In the genomic region with DNA sequence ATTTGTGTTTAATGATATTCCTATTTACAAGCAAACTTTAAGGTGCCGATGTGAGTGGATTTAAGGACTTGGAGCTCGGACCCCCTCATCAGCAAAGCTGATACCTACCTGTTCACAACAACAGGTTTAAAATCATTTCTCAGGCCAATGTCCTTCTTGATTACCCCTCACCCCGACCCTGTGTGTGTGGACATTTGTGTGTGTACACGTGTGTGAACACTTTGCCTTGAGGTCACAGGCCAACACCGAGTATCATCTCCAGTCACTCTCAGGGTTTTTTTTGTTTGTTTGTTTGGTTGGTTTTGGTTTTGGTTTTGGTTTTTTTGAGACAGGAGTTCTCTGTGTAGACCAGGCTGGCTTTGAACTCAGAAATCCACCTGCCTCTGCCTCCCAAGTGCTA, we compare ENCODE assay signal across 16 mouse cellular contexts.
DNase-seq lines count a peak whose midpoint lies in the region; ATAC-seq and TF ChIP-seq lines count a peak whose summit lies in the region.
"Had no signal": no experiment of that assay in that cellular context is flagged by ENCODE, and none has a peak within 500 bp of the region (broad histone marks: within the 10 kb centered on the region; RNA-seq: fewer than 3 reads in every experiment).

No protein-coding gene starts in this region.

- H3K79me2 ChIP-seq in liver, adult 2 months (ENCODE audit: control insufficient read depth, insufficient read depth, low read length): peaks cover 13% of the 10 kb centered on the region; the same call in 1 of the 2 replicates

- no peak overlapping the region for H3K4me3 ChIP-seq in heart, embryonic 15.5 days
- no peak overlapping the region for H3K4me3 ChIP-seq in liver, adult 2 months (ENCODE audit: insufficient read depth, low read depth, low read length)
- no peak overlapping the region for H3K4me3 ChIP-seq in liver, embryonic 12.5 days
- H3K4me3 ChIP-seq in embryonic facial prominence, embryonic 13.5 days: no peak overlapping the region
- no peak overlapping the region for H3K4me3 ChIP-seq in stomach, embryonic 15.5 days (replicated peaks)
- H3K4me3 ChIP-seq in midbrain, embryonic 10.5 days: no peak overlapping the region
- H3K4me3 ChIP-seq: forebrain, embryonic 13.5 days; neural tube, embryonic 13.5 days had no signal

- H3K4me1 ChIP-seq in heart, embryonic 15.5 days (replicated peaks): peaks cover 31% of the 10 kb centered on the region
- peaks cover 21% of the 10 kb centered on the region for H3K4me1 ChIP-seq in liver, adult 2 months (ENCODE audit: control insufficient read depth, insufficient read depth, low read length)
- peaks cover 57% of the 10 kb centered on the region for H3K4me1 ChIP-seq in liver, embryonic 12.5 days
- H3K4me1 ChIP-seq in embryonic facial prominence, embryonic 13.5 days: peaks cover 54% of the 10 kb centered on the region
- H3K4me1 ChIP-seq in stomach, embryonic 15.5 days: peaks cover 30% of the 10 kb centered on the region
- peaks cover 50% of the 10 kb centered on the region for H3K4me1 ChIP-seq in midbrain, embryonic 10.5 days

- no peak overlapping the region for H3K9ac ChIP-seq in heart, embryonic 15.5 days
- H3K9ac ChIP-seq in liver, adult 2 months (ENCODE audit: low read depth, low read length): no peak overlapping the region
- no peak overlapping the region for H3K9ac ChIP-seq in liver, embryonic 12.5 days
- H3K9ac ChIP-seq in embryonic facial prominence, embryonic 13.5 days: no peak overlapping the region
- no peak overlapping the region for H3K9ac ChIP-seq in stomach, embryonic 15.5 days
- H3K9ac ChIP-seq: forebrain, embryonic 13.5 days; liver, embryonic 14.5 days; neural tube, embryonic 13.5 days had no signal

- no peaks in the 10 kb centered on the region for H3K27me3 ChIP-seq in heart, embryonic 15.5 days
- H3K27me3 ChIP-seq in liver, adult 2 months (ENCODE audit: control insufficient read depth, insufficient read depth, low read length): no peaks in the 10 kb centered on the region
- H3K27me3 ChIP-seq in liver, embryonic 12.5 days (replicated peaks): no peaks in the 10 kb centered on the region
- H3K27me3 ChIP-seq in embryonic facial prominence, embryonic 13.5 days: no peaks in the 10 kb centered on the region
- H3K27me3 ChIP-seq in stomach, embryonic 15.5 days (replicated peaks): no peaks in the 10 kb centered on the region
- H3K27me3 ChIP-seq in midbrain, embryonic 10.5 days (ENCODE audit: low read depth, poor library complexity, severe bottlenecking): no peaks in the 10 kb centered on the region
- H3K27me3 ChIP-seq: forebrain, embryonic 13.5 days; heart, embryonic 13.5 days; neural tube, embryonic 13.5 days had no signal

- TF ChIP-seq CTCF in liver, adult 2 months (IDR thresholded peaks at IDR 0.05; ENCODE audit: low read depth, low read length): no peak

- no peaks in the 10 kb centered on the region for H3K9me3 ChIP-seq in heart, embryonic 15.5 days (replicated peaks)
- peaks cover 5% of the 10 kb centered on the region; the same call in 1 of the 2 replicates for H3K9me3 ChIP-seq in liver, embryonic 12.5 days (replicated peaks)
- H3K9me3 ChIP-seq in embryonic facial prominence, embryonic 13.5 days: no peaks in the 10 kb centered on the region
- H3K9me3 ChIP-seq in stomach, embryonic 15.5 days: no peaks in the 10 kb centered on the region
- peaks cover 11% of the 10 kb centered on the region; the same call in 1 of the 2 replicates for H3K9me3 ChIP-seq in midbrain, embryonic 10.5 days (replicated peaks)

- no peaks in the 10 kb centered on the region for H3K36me3 ChIP-seq in heart, embryonic 15.5 days
- H3K36me3 ChIP-seq in liver, adult 2 months (ENCODE audit: control insufficient read depth, insufficient read depth, low read length): no peaks in the 10 kb centered on the region
- 0 out of 2 replicates have a peak, but pooled peaks cover 3% of the 10 kb centered on the region for H3K36me3 ChIP-seq in liver, embryonic 12.5 days
- H3K36me3 ChIP-seq in embryonic facial prominence, embryonic 13.5 days: no peaks in the 10 kb centered on the region
- H3K36me3 ChIP-seq in stomach, embryonic 15.5 days: no peaks in the 10 kb centered on the region
- H3K36me3 ChIP-seq in midbrain, embryonic 10.5 days: 0 out of 2 replicates have a peak, but pooled peaks cover 7% of the 10 kb centered on the region
- H3K36me3 ChIP-seq: neural tube, embryonic 13.5 days had no signal

- TF ChIP-seq POLR2A in liver, adult 2 months (IDR thresholded peaks at IDR 0.05; ENCODE audit: extremely low read depth, insufficient read depth, low read length): no peak

- ATAC-seq in heart, embryonic 15.5 days (replicated peaks; ENCODE audit: insufficient number of reproducible peaks, insufficient read depth, low FRiP score, low read depth): no peak
- ATAC-seq in liver, embryonic 12.5 days: no peak
- no peak for ATAC-seq in embryonic facial prominence, embryonic 13.5 days (ENCODE audit: insufficient number of reproducible peaks, insufficient read depth, low FRiP score, low TSS enrichment, low read depth)
- ATAC-seq in stomach, embryonic 15.5 days (ENCODE audit: insufficient read depth, low FRiP score, low read depth): no peak
- ATAC-seq: forebrain, embryonic 13.5 days had no signal

- WGBS in heart, embryonic 15.5 days: 86% methylated on average over 5 of the region's 5 CpGs
- 45% methylated on average over 5 of the region's 5 CpGs for WGBS in liver, adult 2 months
- WGBS in liver, embryonic 12.5 days (ENCODE audit: insufficient replicate concordance): 74% methylated on average over 5 of the region's 5 CpGs
- 76% methylated on average over 5 of the region's 5 CpGs for WGBS in embryonic facial prominence, embryonic 13.5 days
- 71% methylated on average over 5 of the region's 5 CpGs for WGBS in stomach, embryonic 15.5 days
- WGBS in midbrain, embryonic 10.5 days: 92% methylated on average over 5 of the region's 5 CpGs

- DNase-seq in heart, postnatal 4 days: no peak
- peak; percentile 67 for DNase-seq in liver, adult 2 months (ENCODE audit: extremely low read depth, low read depth, low spot score)
- DNase-seq in midbrain, embryonic 10.5 days (ENCODE audit: low spot score): no peak
- DNase-seq: adrenal gland, postnatal 14 days; B cell, adult 2 months; cerebellum, adult 11-12 months; gastrocnemius, postnatal 36 days; lung, postnatal 36 days had no signal

- no peak overlapping the region for H3K4me2 ChIP-seq in heart, embryonic 15.5 days
- no peak overlapping the region for H3K4me2 ChIP-seq in liver, embryonic 12.5 days
- no peak overlapping the region for H3K4me2 ChIP-seq in embryonic facial prominence, embryonic 13.5 days
- H3K4me2 ChIP-seq in stomach, embryonic 15.5 days: no peak overlapping the region

- peak overlapping the region; percentile 72; the same call in 1 of the 2 replicates for H3K27ac ChIP-seq in heart, embryonic 15.5 days
- no peak overlapping the region; the same call in 1 of the 2 replicates for H3K27ac ChIP-seq in liver, adult 2 months (replicated peaks; ENCODE audit: insufficient read depth, low read depth, low read length)
- no peak overlapping the region for H3K27ac ChIP-seq in liver, embryonic 12.5 days
- H3K27ac ChIP-seq in embryonic facial prominence, embryonic 13.5 days: peak overlapping the region; percentile 93
- 0 out of 2 replicates have a peak overlapping the region, but pooled peaks have one; percentile 95 for H3K27ac ChIP-seq in stomach, embryonic 15.5 days
- no peak overlapping the region for H3K27ac ChIP-seq in midbrain, embryonic 10.5 days (replicated peaks)
- H3K27ac ChIP-seq: forebrain, embryonic 13.5 days; liver, embryonic 14.5 days; neural tube, embryonic 13.5 days had no signal

Comparison
In these comparisons a context has a peak if more than half of its experiments do, and no peak if none do; other contexts are left out.
1. H3K27ac ChIP-seq: peak in heart, embryonic 15.5 days (single experiment), embryonic facial prominence, embryonic 13.5 days (single experiment) and stomach, embryonic 15.5 days (single experiment); none in liver, adult 2 months (single experiment), liver, embryonic 12.5 days (single experiment) and midbrain, embryonic 10.5 days (single experiment).